Mouse (Mus musculus): ENCODE data around the gene Elane. TPM values are rescaled to one million over a fixed set of nuclear protein-coding genes. Genes with fewer than 3 reads are reported as not detected.

Elane gene
- polyA plus RNA-seq (2012; ENCODE audit: insufficient read depth, insufficient read length, low replicate concordance, missing spikeins), result not detected in 2 replicates

DNA sequence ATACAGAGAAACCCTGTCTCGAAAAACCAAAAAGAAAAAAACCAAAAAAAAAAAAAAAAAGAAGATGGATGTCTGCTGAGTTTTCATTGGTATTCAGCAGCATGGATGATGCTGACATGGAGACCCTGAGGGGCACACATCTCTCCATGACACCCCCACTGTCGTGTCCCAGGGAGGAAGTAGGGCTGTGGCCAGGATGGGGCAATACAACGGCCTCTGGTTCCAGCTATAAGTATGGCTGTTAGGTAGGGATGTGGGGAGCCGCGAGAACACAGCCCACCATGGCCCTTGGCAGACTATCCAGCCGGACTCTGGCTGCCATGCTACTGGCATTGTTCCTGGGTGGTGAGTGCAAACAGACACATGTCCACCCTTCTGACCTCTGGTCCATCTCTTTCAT lies at the start of gene Elane:
Elane (plus strand) TSS at position 194 of the 400 bp plus-strand sequence.
- Histone ChIP-seq H3K27ac (ENCODE audit: insufficient read depth, low read depth, low read length) (no peak within 1 kb of the TSS), H3K4me1 (ENCODE audit: control insufficient read depth, insufficient read depth, low read length) (peaks cover 14% of the 10 kb centered on the region), H3K4me3 (ENCODE audit: insufficient read depth, low read depth, low read length) (no peak within 1 kb of the TSS)
- 84% methylated on average over 6 of the region's 6 CpGs for WGBS
- no peak for TF ChIP-seq POLR2A (IDR thresholded peaks at IDR 0.05; ENCODE audit: insufficient read depth, low read depth, low read length)
- no peak for TF ChIP-seq CTCF (IDR thresholded peaks at IDR 0.05; ENCODE audit: insufficient read depth, low read depth, low read length)

DNA sequence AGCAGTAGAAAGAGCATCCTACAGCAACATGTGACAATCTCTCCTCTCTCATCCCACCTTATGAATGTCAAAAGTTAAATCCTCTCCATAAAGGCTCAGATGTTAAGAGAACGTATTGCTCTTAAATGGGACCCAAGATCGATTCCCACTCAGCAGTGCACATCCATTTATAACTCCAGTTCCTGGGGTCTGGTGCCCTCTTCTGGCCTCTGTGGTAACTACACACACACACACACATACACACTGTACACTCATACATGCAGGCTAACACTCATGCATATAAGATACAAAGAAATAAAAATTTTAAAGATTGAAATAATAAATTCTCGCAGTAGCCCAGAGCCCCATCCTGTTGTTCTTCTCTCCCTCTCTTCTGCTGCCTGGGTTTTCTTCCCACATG lies 49.1 kb upstream of the Elane start:
- H3K4me3 ChIP-seq (ENCODE audit: insufficient read depth, low read depth, low read length), result no peak overlapping the region
- peaks cover 9% of the 10 kb centered on the region for H3K4me1 ChIP-seq (ENCODE audit: control insufficient read depth, insufficient read depth, low read length)
- H3K27ac ChIP-seq (ENCODE audit: insufficient read depth, low read depth, low read length), result no peak overlapping the region
- TF ChIP-seq POLR2A (IDR thresholded peaks at IDR 0.05; ENCODE audit: insufficient read depth, low read depth, low read length) (no peak), CTCF (IDR thresholded peaks at IDR 0.05; ENCODE audit: insufficient read depth, low read depth, low read length) (no peak)
- WGBS, result 97% methylated on average over 3 of the region's 3 CpGs

DNA sequence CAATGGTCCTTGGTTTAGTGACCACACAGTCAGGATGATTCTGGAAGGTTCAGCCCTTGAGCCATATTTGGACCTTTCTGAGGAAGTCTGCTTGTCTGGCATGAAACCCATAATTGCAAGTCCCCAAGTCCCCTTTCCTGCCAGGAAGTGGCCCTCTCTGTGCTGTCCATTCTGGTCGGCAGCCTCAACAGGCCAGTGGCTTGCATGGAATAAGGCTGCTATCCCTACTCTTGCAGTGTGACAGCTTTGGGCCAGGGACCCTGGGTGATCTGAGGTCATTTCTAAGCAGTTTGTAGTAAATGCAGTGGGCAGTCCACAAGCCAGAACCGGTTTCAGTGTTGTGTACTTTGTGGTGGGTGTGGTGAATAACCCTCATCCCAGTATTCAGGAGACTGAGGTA lies 47.9 kb upstream of the Elane start:
- Histone ChIP-seq H3K4me1 (ENCODE audit: control insufficient read depth, insufficient read depth, low read length) (peaks cover 11% of the 10 kb centered on the region), H3K27ac (ENCODE audit: insufficient read depth, low read depth, low read length) (no peak overlapping the region), H3K4me3 (ENCODE audit: insufficient read depth, low read depth, low read length) (no peak overlapping the region)
- WGBS, result 68% methylated on average over 2 of the region's 2 CpGs
- TF ChIP-seq CTCF (IDR thresholded peaks at IDR 0.05; ENCODE audit: insufficient read depth, low read depth, low read length) (no peak), POLR2A (IDR thresholded peaks at IDR 0.05; ENCODE audit: insufficient read depth, low read depth, low read length) (no peak)

DNA sequence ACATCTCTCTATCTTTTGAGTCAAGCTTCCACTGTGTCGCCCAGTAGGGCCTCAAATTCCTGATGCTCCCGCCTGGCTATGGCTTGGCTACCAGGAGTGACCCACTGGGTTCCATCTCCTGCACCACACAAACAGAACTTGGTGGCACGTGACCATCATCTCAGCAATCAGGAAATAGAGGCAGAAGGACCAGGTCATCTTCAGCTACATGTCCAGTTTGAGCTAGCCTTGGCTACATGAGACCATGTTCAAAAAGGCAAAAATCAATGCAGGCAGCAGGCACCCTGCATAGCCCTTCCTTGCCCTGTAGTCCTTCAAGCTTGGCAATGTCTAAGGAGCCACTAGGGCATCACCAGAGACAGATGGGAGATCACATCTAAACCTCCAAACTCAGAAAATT lies 46.0 kb upstream of the Elane start:
- H3K4me1 ChIP-seq (ENCODE audit: control insufficient read depth, insufficient read depth, low read length), result peaks cover 17% of the 10 kb centered on the region
- peak overlapping the region; percentile 79; the same call in 1 of the 2 replicates for H3K27ac ChIP-seq (ENCODE audit: insufficient read depth, low read depth, low read length)
- TF ChIP-seq CTCF (IDR thresholded peaks at IDR 0.05; ENCODE audit: insufficient read depth, low read depth, low read length), result no peak
- no peak for TF ChIP-seq POLR2A (IDR thresholded peaks at IDR 0.05; ENCODE audit: insufficient read depth, low read depth, low read length)
- H3K4me3 ChIP-seq (ENCODE audit: insufficient read depth, low read depth, low read length), result no peak overlapping the region
- 92% methylated on average over 3 of the region's 3 CpGs for WGBS

DNA sequence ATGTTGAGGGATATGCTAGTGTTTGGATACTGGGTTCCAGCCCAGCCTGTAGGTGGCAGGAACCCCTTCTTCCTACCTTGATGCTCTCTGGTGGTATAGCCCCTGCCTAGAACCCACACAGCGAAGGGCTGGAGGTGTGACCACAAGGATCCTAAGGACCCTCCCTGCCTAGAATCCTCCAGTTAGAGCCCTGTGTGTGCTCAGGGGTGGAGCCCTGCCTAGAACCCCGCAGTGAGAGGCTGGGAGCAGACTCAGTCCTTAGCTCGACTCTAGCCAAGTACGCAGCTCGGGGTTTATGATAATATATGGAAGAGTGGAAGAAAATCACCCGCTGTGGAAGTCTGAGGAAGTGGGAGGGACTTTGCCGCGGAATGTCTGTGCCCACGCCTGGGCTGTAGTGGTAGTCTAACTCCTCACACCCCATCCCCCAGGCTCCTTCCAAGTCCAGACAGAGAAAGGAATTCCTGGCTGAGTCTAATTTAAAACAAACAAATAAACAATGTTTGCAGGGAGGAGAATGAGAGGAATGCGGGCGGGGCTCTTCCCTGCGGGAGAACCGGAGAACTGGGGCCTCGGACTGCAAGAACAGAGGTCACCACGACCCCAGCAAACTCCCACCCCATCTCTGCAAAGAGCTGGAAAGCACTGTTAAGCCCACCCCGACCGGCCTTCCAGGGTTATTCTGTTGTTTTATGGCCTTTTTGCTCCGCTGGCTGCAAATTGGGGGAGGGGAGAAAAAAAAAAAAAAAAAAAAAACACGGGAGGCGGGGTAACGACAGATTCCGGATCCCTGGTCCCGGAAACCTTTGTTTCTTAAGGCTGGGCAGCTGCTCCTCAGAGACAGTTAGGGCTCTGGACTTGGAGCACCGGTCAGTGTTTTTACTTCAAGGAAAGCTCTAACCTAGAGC lies 45.1 kb upstream of the Elane start:
- H3K4me1 ChIP-seq (ENCODE audit: control insufficient read depth, insufficient read depth, low read length), result peaks cover 17% of the 10 kb centered on the region
- peak overlapping the region; percentile 79 for H3K27ac ChIP-seq (ENCODE audit: insufficient read depth, low read depth, low read length)
- WGBS, result 1% methylated on average over 24 of the region's 24 CpGs
- H3K4me3 ChIP-seq (ENCODE audit: insufficient read depth, low read depth, low read length), result peak overlapping the region; percentile 50
- TF ChIP-seq CTCF (IDR thresholded peaks at IDR 0.05; ENCODE audit: insufficient read depth, low read depth, low read length) (no peak), POLR2A (IDR thresholded peaks at IDR 0.05; ENCODE audit: insufficient read depth, low read depth, low read length) (no peak)

DNA sequence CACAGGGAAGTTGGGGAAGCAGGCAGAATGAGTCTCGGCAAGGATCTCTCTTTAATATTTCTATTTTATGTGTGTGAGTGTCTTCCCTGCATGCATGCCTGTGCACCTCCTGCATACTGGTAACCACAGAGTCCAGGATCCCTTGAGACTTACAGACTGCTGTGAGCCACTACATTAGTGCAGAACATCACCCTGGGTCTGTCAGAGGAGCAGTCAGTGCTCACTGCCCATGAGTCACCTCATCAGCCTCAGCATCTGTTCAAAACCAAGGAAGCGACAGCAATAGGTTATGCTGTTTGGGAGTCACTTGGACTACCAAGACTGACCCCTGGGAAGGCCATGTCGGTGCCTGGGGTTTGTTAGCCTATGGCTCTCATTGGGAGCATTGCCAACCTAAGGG lies 43.7 kb upstream of the Elane start:
- H3K4me1 ChIP-seq (ENCODE audit: control insufficient read depth, insufficient read depth, low read length), result peaks cover 17% of the 10 kb centered on the region
- no peak for TF ChIP-seq CTCF (IDR thresholded peaks at IDR 0.05; ENCODE audit: insufficient read depth, low read depth, low read length)
- TF ChIP-seq POLR2A (IDR thresholded peaks at IDR 0.05; ENCODE audit: insufficient read depth, low read depth, low read length), result no peak
- 56% methylated on average over 3 of the region's 3 CpGs for WGBS
- H3K4me3 ChIP-seq (ENCODE audit: insufficient read depth, low read depth, low read length), result no peak overlapping the region
- H3K27ac ChIP-seq (ENCODE audit: insufficient read depth, low read depth, low read length), result no peak overlapping the region

DNA sequence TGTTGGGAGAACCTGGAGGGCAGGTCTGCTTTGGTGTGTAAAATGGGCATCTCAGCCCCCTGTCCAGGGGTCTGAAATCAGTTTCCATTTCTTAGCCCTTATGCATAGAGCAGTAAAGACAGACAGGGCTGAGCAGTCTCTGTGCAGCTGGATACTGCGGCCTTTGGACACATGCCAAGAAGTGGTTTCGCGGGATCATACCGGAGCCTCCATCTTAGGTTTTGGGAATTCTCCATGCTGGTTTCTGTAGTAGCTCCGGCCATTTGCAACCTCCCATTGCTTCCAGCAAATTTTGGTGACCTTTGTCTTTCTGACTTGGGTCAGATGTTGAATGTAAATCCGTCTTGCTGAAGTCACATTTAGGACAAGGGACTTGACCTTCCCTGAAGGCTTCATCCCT lies 42.6 kb upstream of the Elane start:
- H3K4me1 ChIP-seq (ENCODE audit: control insufficient read depth, insufficient read depth, low read length), result peaks cover 17% of the 10 kb centered on the region
- H3K4me3 ChIP-seq (ENCODE audit: insufficient read depth, low read depth, low read length), result no peak overlapping the region
- no peak overlapping the region for H3K27ac ChIP-seq (ENCODE audit: insufficient read depth, low read depth, low read length)
- 51% methylated on average over 6 of the region's 6 CpGs for WGBS
- TF ChIP-seq CTCF (IDR thresholded peaks at IDR 0.05; ENCODE audit: insufficient read depth, low read depth, low read length) (no peak), POLR2A (IDR thresholded peaks at IDR 0.05; ENCODE audit: insufficient read depth, low read depth, low read length) (no peak)

DNA sequence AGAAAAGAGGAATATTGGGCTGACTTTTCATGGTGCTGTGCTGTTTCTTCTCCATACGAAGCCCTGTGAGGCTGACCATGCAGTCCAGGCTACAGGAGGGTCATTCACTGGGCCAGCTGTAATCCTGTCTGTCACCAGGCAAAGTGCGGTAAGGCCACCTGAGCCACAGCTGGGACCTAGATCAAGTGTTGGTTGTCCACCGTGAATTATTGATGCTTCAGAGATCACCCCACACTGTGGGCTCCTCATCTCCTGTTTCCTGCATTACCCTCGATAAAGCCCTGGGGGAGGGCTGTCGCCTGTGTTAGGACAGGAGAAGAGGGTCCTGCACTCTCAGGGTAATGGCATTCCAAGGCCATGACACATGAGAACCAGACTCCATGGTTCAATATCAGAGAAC lies 39.5 kb upstream of the Elane start:
- Histone ChIP-seq H3K27ac (ENCODE audit: insufficient read depth, low read depth, low read length) (no peak overlapping the region), H3K4me1 (ENCODE audit: control insufficient read depth, insufficient read depth, low read length) (peaks cover 12% of the 10 kb centered on the region), H3K4me3 (ENCODE audit: insufficient read depth, low read depth, low read length) (no peak overlapping the region)
- 80% methylated on average over 5 of the region's 5 CpGs for WGBS
- no peak for TF ChIP-seq POLR2A (IDR thresholded peaks at IDR 0.05; ENCODE audit: insufficient read depth, low read depth, low read length)
- no peak for TF ChIP-seq CTCF (IDR thresholded peaks at IDR 0.05; ENCODE audit: insufficient read depth, low read depth, low read length)

DNA sequence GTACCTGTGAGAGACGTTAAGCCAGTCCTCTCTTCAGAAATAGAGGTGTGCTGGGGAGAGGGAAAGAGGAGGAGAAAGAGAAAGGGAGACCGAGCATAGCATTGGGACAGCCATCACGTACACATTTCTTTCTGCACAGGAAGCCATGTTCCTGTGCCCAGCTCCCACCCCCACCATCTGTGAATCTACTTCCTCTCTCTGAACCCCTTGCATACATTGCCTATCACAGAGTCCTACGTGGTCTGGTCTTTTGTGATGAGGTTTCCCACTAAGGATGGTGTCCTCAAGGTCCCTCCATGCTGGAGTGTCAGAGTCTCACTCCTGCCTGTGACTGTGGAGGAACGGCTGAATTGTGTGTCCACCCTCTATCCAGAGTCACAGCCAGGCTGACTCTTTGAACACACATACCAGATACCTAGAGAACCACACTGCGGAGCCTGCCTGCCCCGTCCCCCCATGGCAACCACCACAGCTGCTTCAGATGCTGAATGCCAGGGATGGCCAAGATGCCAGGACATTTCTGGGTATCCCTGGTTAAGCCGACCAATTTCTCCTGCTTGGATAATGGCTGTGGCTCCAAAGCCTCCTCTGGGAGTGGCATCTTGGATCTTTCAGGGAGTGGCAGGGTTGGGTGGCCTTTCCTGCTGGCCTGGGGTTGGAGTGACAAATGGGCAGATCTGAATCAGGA lies 36.0 kb upstream of the Elane start:
- Histone ChIP-seq H3K27ac (ENCODE audit: insufficient read depth, low read depth, low read length) (no peak overlapping the region), H3K4me1 (ENCODE audit: control insufficient read depth, insufficient read depth, low read length) (peaks cover 21% of the 10 kb centered on the region), H3K4me3 (ENCODE audit: insufficient read depth, low read depth, low read length) (no peak overlapping the region)
- 91% methylated on average over 8 of the region's 8 CpGs for WGBS
- no peak for TF ChIP-seq POLR2A (IDR thresholded peaks at IDR 0.05; ENCODE audit: insufficient read depth, low read depth, low read length)
- no peak for TF ChIP-seq CTCF (IDR thresholded peaks at IDR 0.05; ENCODE audit: insufficient read depth, low read depth, low read length)
